Mouse (Mus musculus) gastrocnemius, adult 8-10 months (tissue): ENCODE results near the gene Clasp2. TPM values are rescaled to one million over a fixed set of nuclear protein-coding genes. Genes with fewer than 3 reads are reported as not detected.

Source experiments
- DNase-seq, 2 experiments: peaks; one replicate each; pipeline ENCODE4 v3.0.0; 2022; ENCODE audit warnings: low spot score in 2 of 2
- total RNA-seq, 4 experiments: library from RNA; stranded (reverse); gene quantifications; 2 replicates each; pipeline ENCODE4 v1.2.4; 2022

The Clasp2 gene
- total RNA-seq, 4 experiments from 2014 or later = 44.7 to 45.6 (median 44.9) TPM

- DNase-seq = peak; percentile 93 to 98
Observed at GRCm38 (mm10) chr9:113930534-113931374, 189.5 kb downstream of the Clasp2 start, which contains the start of gene Ubp1. Gene Ubp1, plus strand, starts transcription at chr9:113930934.

GRCm38 (mm10) chr9:113931375-113932099 is 190.3 kb downstream of the Clasp2 start:
- peak; percentile 12 to 22 for DNase-seq

GRCm38 (mm10) chr9:113932100-113932470 is 190.8 kb downstream of the Clasp2 start:
- DNase-seq = no peak

- DNase-seq = no peak
Observed at GRCm38 (mm10) chr9:113932501-113932900, 191.2 kb downstream of the Clasp2 start.

GRCm38 (mm10) chr9:113935638-113936037 is 194.4 kb downstream of the Clasp2 start:
- no peak for DNase-seq

- DNase-seq = no peak
Observed at GRCm38 (mm10) chr9:113939063-113939850, 198.0 kb downstream of the Clasp2 start.

GRCm38 (mm10) chr9:113941103-113941805 is 200.0 kb downstream of the Clasp2 start:
- DNase-seq = no peak

GRCm38 (mm10) chr9:113943372-113943771 is 202.1 kb downstream of the Clasp2 start:
- DNase-seq = no peak

- no peak for DNase-seq
Observed at GRCm38 (mm10) chr9:113947216-113947615, 205.9 kb downstream of the Clasp2 start.

- DNase-seq = no peak
Observed at GRCm38 (mm10) chr9:113957777-113958176, 216.5 kb downstream of the Clasp2 start.

GRCm38 (mm10) chr9:113963718-113964117 is 222.4 kb downstream of the Clasp2 start:
- DNase-seq = no peak

- DNase-seq = no peak
Observed at GRCm38 (mm10) chr9:113964415-113964814, 223.1 kb downstream of the Clasp2 start.

- no peak for DNase-seq
Observed at GRCm38 (mm10) chr9:113966838-113967237, 225.6 kb downstream of the Clasp2 start.

- DNase-seq = no peak
Observed at GRCm38 (mm10) chr9:113968967-113969366, 227.7 kb downstream of the Clasp2 start.

Other genes starting within 250 kb of the Clasp2 start
- 10 to 100 TPM; 31.3 to 38.5 (median 36.6) TPM for gene Pdcd6ip, start 33.2 kb upstream of the Clasp2 start, total RNA-seq
- gene Ubp1, start 189.5 kb downstream of the Clasp2 start, total RNA-seq = 10 to 100 TPM; 12.6 to 18.0 (median 16.6) TPM